Mouse (Mus musculus): ENCODE measurements around the gene Gm20388.
"Not testable (repeated sequence)": the region's sequence is repeated elsewhere in the genome, so short reads cannot be mapped to it uniquely, and the experiment has no call there.

The Gm20388 gene

DNA sequence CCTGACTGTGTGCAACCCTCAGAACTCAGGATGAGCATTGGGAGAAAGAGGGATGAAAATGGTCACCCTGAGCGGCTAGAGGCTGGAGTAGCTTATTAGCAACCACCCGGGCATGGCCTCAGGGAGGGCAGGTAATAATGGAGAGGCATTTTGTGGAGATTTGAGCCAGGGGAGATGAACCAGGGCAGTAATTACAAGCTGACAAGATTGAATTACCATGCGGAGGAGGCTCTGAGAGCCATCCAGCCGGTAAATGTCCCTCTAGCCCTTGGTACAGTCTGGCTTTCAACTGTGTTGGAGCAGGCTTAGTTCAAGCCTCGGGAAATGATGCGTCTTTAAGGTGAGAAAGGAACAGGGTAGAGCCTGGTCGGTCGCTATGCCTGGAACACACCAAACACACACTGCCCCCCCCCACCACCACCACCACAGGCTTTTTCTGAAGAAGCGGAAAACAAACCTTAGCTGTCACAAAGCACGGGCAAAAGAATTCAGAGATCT lies 1486.6 kb downstream of the Gm20388 start:
- no peak for DNase-seq (ENCODE audit: low spot score)

DNA sequence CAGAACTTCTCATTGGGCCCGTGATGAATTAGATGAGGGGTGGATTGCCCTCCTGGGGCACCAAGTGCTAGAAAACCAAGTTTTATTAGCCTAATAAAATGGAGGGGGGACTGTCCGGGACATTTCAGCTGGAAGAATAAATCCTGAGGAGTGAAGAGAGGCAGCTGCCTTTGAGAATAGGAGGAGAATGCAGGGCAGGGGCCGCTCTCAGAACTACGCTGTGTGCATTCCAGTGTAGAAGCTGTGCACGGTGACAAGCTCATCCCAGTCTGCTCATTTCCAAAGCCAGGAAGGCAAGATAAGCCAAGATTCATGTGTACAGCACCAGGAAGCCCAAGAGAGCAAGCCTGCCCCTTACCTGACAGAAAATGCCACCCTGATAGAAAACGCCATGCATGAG lies 1487.4 kb downstream of the Gm20388 start:
- no peak for DNase-seq (ENCODE audit: low spot score)

DNA sequence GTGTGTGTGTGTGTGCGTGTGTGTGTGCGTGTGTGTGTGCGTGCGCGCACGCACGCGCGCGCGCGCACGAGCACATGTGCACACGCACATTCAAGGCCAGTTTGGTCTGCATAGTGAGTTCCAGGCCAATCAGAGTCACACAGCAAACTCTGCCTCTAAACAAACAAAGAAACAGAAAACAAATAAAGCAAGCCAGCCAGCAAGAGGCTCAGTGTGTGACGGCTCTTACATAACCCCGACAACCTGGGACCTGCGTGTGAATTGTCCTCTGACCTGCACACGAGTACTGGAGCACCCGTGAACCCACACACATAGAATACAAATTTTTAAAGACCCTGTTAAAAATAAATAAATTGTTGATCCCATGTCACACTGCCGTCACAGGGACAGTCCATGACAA lies 1488.1 kb downstream of the Gm20388 start:
- no peak for DNase-seq (ENCODE audit: low spot score)

DNA sequence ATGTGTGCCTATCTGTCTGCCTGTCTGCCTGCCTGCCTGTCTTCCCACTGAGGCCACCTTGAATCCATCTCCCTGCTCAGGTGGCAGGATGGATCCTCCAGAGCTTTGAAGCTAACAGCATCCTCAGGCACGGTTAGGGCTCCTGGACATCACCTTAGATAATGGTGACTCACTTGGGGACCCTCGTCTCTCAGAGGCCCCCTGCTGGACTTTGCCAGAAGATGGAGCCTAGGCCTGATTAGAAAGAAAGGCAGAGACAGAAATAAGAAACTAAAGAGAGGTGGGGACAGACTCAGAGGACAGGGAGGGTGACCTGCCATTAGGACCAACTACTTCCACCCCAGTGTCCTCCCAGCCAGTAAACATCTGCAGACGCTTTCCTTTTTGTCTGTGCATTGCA lies 1488.5 kb downstream of the Gm20388 start:
- DNase-seq (ENCODE audit: low spot score) = no peak

DNA sequence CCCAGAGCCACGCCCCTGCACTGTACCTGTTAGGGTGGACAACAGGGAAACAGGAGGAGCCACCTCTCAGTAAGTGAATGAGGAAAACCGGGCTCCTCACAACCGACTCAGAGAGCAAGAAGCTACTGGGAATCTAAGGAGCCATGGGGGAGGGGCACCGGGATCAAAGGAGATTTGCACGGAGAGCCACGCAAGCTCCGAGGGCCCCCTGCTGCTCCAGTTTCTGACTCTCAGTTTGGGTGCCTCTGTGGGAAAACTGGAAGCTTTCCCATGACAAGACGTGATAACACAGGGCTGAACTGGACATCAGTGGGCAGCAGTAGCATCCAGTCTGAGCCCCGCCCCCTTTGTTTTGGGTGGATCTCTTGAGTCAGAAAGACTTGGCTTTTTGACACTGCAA lies 1489.9 kb downstream of the Gm20388 start:
- DNase-seq (ENCODE audit: low spot score) = no peak

DNA sequence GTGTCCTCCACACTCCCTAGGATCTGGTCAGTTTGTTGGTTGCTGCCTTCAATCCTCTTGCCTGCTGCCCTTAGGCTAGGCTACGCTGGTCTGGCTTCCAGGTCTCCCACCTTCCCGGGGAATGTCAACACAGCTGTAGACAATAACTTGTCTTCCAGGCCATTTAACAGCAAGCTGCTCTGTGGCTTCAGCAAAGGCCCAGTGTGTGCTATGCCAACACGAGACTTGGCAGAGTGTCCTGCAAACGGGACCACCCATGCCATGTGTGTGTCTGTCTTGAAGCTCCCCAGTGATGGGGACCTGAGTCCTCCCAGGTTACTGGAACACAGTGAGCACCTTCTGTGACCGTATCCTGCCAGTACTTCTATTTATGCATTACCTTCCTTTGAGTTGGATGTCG lies 1493.2 kb downstream of the Gm20388 start:
- no peak for DNase-seq (ENCODE audit: low spot score)

DNA sequence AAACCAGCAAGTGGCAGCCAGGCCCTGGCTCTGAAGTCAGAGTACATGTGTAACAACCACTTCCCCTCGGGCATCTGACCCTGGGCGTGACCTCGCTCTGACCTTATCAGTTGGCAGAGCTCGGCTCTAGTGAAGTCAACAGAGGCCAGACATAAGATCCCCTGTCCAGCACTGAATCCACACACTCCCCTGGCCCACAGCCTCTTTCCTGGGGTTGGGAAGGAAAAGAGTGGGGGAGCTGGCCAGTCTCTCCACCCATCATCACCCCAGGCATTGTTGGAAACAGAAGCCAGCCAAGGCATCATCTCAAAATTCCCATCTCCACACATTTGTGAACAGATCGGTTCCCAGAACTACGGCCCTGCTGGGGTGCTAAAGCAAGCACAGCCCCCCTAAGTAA lies 1507.4 kb downstream of the Gm20388 start:
- no peak for DNase-seq (ENCODE audit: low spot score)

DNA sequence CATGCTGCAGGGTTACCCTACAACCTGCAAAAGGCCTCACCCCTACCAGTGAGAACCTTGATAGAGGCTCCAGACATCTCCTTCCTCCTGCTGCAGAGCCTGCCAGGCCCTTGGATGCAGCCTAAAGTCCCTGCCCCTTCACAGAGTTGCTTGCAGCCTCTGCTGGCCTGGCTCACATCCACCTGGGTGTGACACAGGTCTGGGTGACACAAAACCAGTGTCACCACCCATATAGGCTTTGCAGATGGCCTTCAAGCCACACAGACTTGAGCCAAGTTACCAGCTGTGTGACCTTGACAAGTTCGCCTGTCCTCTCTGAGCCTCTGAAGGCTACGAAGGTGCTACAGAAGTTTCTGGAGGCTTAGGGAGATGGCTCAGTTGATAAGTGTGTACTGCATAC lies 1508.9 kb downstream of the Gm20388 start:
- no peak for DNase-seq (ENCODE audit: low spot score)

DNA sequence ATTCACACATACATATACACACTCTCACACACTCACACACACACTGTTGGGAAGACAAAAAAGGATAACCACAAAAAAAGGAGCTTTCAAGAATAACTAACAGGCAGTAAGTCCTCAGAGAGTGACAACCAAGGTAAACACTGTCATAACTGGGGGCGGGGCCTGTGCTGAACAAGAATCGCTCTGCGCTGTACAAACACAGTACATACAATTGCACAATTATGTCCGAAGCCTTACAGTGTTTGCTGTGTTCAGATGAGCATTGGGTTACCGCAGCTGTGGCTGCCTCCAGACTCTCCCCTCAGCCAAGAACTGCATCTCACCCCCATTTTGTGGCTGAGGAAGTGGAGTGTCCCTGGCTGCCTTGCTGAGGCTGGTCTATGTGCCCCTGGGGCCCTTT lies 1510.4 kb downstream of the Gm20388 start:
- no peak for DNase-seq (ENCODE audit: low spot score)

DNA sequence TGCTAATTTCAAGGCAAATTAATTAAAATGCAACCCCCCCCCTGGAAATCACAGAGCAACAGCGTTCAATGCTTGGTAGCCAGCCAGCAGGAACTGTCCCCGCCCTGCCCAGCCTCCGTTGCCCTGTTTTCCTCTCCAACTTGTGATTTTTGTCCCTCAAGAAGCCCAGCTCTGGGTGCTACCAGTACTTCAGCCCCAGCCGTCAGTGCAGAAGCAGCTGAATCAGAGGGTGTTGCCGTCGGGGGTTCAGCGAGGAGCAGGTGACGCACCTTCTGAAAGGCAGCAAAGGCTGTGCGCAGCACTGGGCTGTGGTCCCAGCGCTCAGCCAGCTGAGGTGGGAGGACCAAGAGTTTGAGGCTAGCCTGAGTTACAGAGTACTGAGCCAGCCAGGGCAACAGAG lies 1513.4 kb downstream of the Gm20388 start:
- no peak for DNase-seq (ENCODE audit: low spot score)

DNA sequence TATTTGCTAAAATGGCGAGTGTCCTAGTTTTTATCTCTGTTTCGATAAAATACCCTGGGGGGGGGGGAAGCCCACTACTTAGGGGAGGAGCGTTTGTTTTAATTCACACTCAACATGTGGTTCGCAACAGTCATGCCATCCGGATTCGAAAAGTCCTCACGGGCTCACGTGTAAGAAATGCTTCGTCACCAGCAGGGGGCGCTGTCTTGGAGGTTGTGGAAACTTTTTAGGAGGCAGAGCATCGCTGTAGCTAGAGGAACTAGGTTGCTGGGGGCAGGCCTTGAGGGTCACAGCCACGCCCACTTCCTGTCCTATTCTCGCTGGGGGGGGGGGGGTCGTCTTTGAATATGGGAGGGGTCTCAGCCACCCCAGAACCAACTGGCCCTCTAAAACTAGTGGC lies 1514.0 kb downstream of the Gm20388 start:
- DNase-seq (ENCODE audit: low spot score) = no peak

DNA sequence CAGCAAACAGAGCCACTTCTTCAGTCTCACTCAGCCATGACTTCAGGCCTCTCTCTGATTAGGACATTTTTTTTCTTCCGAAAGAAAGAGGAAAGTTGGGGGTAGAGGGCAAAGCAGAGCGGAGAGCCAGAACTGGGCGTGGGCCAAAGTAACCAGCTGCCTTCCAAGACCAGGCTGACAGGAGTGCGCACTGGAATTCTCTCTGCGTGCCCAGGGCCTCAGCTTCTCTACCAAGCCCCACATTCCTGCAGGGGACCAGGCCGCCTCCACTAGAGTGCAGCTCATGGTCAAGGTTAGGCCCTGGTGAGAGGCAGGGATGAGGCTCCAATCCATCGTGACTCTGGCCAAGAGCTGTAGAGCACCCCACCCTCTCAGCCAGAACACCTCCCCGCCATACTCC lies 1520.9 kb downstream of the Gm20388 start:
- DNase-seq (ENCODE audit: low spot score) = peak; percentile 59

DNA sequence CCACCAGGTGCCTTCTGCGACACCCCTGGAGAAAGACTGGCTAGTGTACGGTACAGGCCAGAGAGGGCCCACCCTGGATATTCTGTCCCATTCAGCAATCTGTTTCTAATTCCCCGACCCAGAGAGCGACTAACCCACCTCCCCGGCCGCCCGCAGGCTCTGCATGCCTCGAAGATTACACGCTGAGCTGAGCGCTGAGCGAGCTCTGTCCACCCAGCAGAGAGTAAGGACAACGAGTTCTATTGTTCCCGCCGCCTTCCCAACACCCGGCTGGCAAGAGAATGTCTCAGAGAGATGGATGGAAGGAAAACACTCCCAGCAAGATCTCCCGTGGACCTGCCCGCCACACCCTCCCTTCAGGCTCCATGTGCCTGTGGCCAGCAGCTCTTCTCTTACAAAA lies 1522.8 kb downstream of the Gm20388 start:
- no peak for DNase-seq (ENCODE audit: low spot score)

DNA sequence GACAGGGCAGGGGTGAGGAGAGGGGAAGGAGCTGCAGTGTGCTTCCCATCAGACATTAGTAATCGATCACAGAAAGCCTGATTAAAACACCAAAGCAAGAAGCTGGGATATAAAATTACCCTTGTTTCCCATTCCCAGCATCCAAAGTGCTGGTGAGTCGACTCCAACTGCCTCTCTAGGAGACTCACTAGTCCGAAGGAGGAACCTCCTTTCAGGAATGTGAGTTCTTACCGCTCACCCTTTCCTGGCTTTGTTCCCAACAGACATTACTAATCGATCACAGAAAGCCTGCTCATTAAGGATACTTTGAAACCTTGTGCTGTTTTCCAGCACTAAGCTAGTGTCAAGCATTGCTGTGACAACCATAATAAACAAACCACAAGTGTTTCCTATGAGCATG lies 1526.0 kb downstream of the Gm20388 start:
- DNase-seq (ENCODE audit: low spot score) = peak; percentile 23

DNA sequence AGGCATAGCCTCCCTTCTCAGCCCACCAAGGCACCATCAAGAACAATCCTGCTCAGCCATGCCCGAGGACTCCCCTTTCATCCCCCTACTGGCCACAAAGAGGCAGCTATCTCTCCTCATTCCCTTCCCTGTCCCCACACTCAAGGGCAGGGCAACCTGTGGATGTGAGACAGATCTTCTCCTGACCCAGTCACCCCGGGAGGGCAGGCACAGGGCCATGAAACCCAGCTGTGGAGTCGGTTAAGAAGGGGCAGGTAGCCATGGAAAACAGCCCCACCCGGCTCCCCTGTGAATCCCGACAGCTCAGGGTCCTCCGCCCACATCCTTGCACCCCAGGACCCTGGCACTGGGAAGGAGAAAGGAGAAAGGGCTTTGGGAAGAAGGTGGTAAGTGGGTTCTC lies 1526.9 kb downstream of the Gm20388 start:
- DNase-seq (ENCODE audit: low spot score) = no peak

DNA sequence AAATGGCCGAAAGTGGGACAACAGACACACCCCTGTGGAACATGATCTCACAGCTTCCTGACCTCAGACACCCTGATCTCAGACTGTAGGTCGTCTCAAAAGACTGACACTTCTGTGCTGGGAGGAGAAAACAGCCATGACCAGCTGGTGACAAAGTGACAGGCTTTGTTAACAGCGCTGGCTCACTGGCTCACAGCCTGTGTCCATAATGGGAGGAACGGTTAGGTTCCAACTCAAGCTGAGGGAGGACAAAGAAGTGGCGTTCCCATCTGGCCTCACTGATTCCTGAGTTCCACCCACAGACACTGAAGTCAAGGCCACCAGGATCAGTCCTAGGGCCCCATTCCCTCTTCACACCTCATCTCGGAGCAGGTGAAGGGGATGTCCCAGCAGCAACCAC lies 1527.5 kb downstream of the Gm20388 start:
- DNase-seq (ENCODE audit: low spot score) = no peak

DNA sequence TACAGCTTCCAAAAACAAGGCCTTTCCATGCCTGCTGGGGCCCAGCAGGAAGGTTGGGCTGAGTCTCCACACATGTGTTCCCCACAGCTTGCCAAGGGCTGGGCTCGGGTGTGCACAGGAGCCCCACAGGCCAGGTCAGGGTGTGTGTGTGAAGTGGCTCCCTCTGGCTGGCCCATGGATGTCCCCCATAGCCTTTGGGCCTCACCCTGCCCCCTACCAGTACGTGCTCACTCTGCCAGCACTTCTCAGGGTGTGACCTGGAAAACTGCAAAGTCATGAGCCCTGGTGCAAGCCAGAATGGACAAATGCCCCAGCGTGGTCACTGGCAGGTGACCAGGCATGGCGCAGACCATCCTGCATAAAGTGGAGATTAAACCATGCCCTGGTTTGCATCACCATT lies 1528.7 kb downstream of the Gm20388 start:
- peak; percentile 26 for DNase-seq (ENCODE audit: low spot score)

DNA sequence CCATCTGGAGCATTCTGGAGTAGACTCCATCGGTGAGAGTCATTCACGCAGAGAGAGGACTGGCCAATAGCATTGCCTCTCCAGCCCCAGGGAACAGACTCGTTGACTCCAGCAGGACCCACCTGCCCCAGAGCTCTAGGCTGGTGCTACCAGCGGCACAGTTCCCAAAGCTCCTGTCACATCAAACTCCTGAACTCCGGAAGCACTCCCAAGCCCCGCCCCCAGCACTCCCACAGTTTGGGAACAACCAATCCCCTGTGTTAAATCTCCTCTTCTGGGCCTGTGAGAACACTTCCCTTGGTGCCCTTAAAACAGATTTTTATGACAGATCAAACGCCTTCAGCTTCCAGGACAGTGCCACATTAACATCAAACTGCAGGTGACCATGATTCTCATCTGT lies 1532.7 kb downstream of the Gm20388 start:
- no peak for DNase-seq (ENCODE audit: low spot score)

DNA sequence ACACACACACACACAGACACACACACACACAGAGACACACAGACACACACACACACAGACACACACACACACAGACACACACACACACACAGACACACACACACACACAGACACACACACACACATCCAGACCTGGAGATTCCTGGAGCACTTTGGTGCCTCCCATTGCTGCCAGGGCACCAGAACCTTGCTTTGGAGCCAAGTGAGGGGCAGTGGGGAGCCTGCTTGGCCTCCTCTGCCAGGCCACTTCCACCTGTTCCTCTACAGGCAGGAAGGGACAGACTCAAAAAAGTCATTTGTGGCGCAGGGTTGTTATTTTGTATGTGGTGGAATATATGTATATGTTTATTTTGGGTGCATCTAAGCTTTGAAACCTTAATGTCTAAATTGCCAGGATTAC lies 1533.9 kb downstream of the Gm20388 start:
- DNase-seq (ENCODE audit: low spot score) = not testable (repeated sequence)

DNA sequence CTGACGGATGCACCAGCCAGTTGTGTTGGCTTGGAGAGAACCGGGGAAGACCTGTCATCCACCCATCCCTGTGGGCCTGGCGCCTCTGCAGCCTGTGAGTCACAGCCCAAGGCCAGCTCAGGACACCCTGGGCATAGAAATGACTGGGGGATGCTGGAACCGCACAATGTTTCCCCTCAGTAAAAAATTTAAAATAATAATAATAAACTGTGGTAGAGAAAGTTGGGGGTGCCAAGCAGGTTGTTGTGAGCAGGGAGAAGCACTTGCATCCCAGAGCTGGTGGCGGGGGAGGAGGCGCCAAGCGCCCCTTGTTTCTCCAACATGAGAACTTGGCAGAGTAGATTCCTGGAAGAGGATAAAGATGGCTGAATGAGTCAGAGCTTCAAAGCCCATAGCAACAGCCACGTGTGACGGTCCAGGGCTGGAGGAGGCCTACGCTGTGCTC lies 1534.4 kb downstream of the Gm20388 start:
- no peak for DNase-seq (ENCODE audit: low spot score)

DNA sequence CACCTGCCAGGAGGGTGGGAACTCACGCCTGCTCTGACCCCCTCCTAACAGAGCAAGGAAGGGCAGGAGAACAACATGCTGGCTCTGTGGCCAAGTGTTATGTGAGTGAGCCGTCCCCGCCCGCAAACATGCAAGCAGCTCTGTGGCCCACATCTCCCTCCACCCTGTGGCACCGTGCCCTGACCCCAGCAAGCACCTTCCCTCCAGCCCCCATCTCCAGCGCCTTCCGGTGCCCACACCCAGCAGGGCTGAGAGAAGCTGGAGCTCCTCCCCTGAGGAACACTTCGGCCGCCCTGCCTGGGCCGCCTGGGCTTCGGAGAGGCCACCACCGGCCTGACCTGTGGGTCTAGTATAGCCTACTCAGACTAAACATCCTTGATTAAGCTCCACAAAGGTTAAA lies 1535.5 kb downstream of the Gm20388 start:
- no peak for DNase-seq (ENCODE audit: low spot score)

DNA sequence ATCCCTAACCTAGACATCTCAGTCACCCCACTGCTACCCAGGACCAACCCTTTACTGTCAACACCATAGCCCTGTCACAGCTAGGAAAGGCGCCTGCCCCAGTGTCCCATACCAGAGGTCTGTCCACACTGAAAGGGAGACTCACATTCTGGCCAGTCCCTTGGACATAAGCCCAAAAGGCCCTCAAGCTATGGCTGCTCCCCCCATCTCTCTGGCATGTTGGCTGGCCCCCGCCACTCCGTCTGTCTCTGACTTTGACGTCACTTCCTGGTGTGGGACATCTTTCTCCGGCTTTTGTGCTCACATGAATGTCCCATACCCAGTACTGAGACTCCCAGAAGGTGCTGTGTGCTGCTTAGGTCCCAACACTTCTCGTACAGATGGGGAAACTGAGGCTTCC lies 1536.2 kb downstream of the Gm20388 start:
- no peak for DNase-seq (ENCODE audit: low spot score)

DNA sequence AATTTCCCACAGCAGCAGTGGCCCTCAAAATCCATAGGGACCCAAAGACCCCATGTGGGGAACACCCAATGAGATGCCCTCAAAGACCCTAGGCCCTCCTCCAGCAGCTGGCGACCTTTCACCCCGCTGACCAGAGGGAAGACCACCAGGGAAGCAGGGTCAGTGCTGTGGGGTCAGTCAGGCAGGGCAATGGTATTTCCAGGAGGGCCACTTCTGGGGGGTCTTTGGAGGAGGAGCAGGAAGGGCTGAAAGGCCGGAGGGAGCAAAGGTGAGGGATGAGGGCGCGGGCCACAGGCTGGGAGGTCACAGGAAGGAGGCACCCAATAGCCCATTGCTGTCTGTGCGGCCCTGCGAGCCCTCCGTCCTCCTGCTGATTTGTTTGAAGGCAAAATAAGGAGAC lies 1539.6 kb downstream of the Gm20388 start:
- DNase-seq (ENCODE audit: low spot score) = no peak

DNA sequence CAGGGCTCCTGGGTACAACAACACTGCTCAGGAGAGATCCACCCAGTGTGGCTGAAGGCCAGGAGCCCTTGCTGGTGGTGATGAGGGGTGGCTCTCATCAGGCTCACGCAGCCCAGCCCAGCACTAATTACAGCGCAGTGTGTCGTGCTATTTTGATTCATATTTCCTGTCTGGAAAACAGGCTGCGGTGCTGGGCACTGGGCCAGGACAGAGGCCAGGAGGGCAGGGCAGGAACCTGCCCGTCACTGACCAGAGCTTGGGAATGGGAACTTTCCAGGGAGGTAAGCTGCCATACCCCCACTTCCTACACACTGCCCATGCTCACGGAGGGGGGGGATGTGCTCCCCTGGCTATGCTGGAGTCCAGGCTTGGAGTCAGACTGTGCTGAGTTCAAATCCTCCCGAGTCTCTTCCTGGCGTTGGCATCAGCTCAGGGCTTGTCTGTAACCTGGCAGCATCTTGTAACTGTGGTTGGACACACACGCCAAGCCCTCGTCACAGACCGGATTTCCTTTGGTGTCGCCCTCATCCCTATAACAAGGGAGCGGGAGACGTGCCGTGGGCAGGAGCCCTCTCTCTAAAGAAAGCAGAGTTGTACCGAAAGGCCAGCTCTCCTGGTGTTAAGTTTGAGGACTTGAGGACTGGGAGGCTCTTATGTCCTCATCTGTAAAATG lies 1540.9 kb downstream of the Gm20388 start:
- DNase-seq (ENCODE audit: low spot score) = peak; percentile 20

Data from adipocyte (in vitro differentiated cells).